In genomic region chr7:25753076-25753475, GRCm38 (mm10) we compare ENCODE assay signal across 8 mouse cellular contexts. TPM values are rescaled to one million over a fixed set of nuclear protein-coding genes. Genes with fewer than 3 reads are reported as not detected.
DNase-seq lines count a peak whose midpoint lies in the region; ATAC-seq and TF ChIP-seq lines count a peak whose summit lies in the region.

No protein-coding gene starts in this region.

- intact Hi-C loops in heart, postnatal 14 days (cut with DNase I) = loop anchor here (2.0 to 5.0 kb wide), 2 partner anchors 28 to 126 kb away; partner anchors contain the start of gene B3gnt8

- no peaks in the 10 kb centered on the region for H3K9me3 ChIP-seq in heart, embryonic 14.5 days (ENCODE audit: control insufficient read depth, low read length)
- no peaks in the 10 kb centered on the region for H3K9me3 ChIP-seq in ES-E14 (ENCODE audit: control insufficient read depth, insufficient read depth, low read depth, low read length)
- no peaks in the 10 kb centered on the region for H3K9me3 ChIP-seq in forebrain, embryonic 16.5 days (ENCODE audit: control insufficient read depth, low read length)
- H3K9me3 ChIP-seq in midbrain, embryonic 10.5 days (replicated peaks) = no peaks in the 10 kb centered on the region

- H3K27ac ChIP-seq in heart, embryonic 14.5 days (replicated peaks in 1 of 2; ENCODE audit: control insufficient read depth in 1 of 2, insufficient read depth in 1 of 2, low read depth in 2 of 2, low read length in 2 of 2) = peak overlapping the region in 1 of 2 experiments; percentile 96; a peak in 1 of 4 replicates
- no peak overlapping the region for H3K27ac ChIP-seq in ES-E14 (ENCODE audit: insufficient read depth, low read depth, low read length, poor library complexity, severe bottlenecking)
- H3K27ac ChIP-seq in forebrain, embryonic 16.5 days (ENCODE audit: low read length) = no peak overlapping the region
- peak overlapping the region; percentile 99 for H3K27ac ChIP-seq in midbrain, embryonic 10.5 days (replicated peaks)

- H3K9ac ChIP-seq in heart, embryonic 14.5 days (ENCODE audit: low read length) = peak overlapping the region; percentile 98
- peak overlapping the region; percentile 100 for H3K9ac ChIP-seq in ES-E14 (ENCODE audit: insufficient read depth, low read depth, low read length, poor library complexity, severe bottlenecking)
- peak overlapping the region; percentile 98 for H3K9ac ChIP-seq in forebrain, embryonic 16.5 days (replicated peaks; ENCODE audit: low read depth, low read length)

- H3K27me3 ChIP-seq in heart, embryonic 14.5 days (ENCODE audit: control insufficient read depth, insufficient read depth, low read length) = no peaks in the 10 kb centered on the region
- H3K27me3 ChIP-seq in forebrain, embryonic 16.5 days (replicated peaks; ENCODE audit: control insufficient read depth, insufficient read depth, low read length) = no peaks in the 10 kb centered on the region
- no peaks in the 10 kb centered on the region for H3K27me3 ChIP-seq in midbrain, embryonic 10.5 days (ENCODE audit: low read depth, poor library complexity, severe bottlenecking)

- in situ Hi-C loops in ES-E14 (cut with MboI; ENCODE audit: low sequenced_read_pairs in 2 of 2, unreplicated experiment in 2 of 2) = loop anchor here in 1 of 2 experiments (10.0 kb wide), 1 partner anchor 52 kb away; no protein-coding TSS in a partner anchor

- no peak for ATAC-seq in heart, embryonic 14.5 days (ENCODE audit: insufficient number of reproducible peaks, insufficient read depth, low FRiP score, low read depth)
- ATAC-seq in forebrain, embryonic 16.5 days = no peak

- H3K4me1 ChIP-seq in heart, embryonic 14.5 days (ENCODE audit: control insufficient read depth in 2 of 2, insufficient read depth in 2 of 2, low read length in 2 of 2) = peaks cover 4 to 23% of the 10 kb centered on the region in 2 experiments; a peak in 3 of 4 replicates
- H3K4me1 ChIP-seq in ES-E14 (ENCODE audit: control insufficient read depth in 2 of 2, insufficient read depth in 2 of 2, low read length in 2 of 2, poor library complexity in 1 of 2) = peaks cover 2 to 4% of the 10 kb centered on the region in 2 experiments; a peak in 1 of 4 replicates
- H3K4me1 ChIP-seq in forebrain, embryonic 16.5 days (replicated peaks; ENCODE audit: control insufficient read depth, insufficient read depth, low read length) = peaks cover 25% of the 10 kb centered on the region
- H3K4me1 ChIP-seq in midbrain, embryonic 10.5 days = peaks cover 21% of the 10 kb centered on the region

- H3K36me3 ChIP-seq in heart, embryonic 14.5 days (ENCODE audit: control insufficient read depth, insufficient read depth, low read length) = peaks cover 44% of the 10 kb centered on the region
- H3K36me3 ChIP-seq in ES-E14 (ENCODE audit: control insufficient read depth, insufficient read depth, low read length, poor library complexity, severe bottlenecking) = peaks cover 21% of the 10 kb centered on the region
- peaks cover 18% of the 10 kb centered on the region for H3K36me3 ChIP-seq in forebrain, embryonic 16.5 days (ENCODE audit: control insufficient read depth, insufficient read depth)
- H3K36me3 ChIP-seq in midbrain, embryonic 10.5 days = peaks cover 46% of the 10 kb centered on the region

- H3K4me3 ChIP-seq in heart, embryonic 14.5 days (ENCODE audit: control insufficient read depth in 1 of 2, insufficient read depth in 1 of 2, low read depth in 1 of 2, low read length in 2 of 2) = peak overlapping the region; percentile 89 to 93; a peak in 3 of 4 replicates
- H3K4me3 ChIP-seq in ES-E14 (ENCODE audit: insufficient read depth in 1 of 2, low read depth in 1 of 2, low read length in 2 of 2, poor library complexity in 1 of 2, severe bottlenecking in 1 of 2) = peak overlapping the region; percentile 95 to 97
- peak overlapping the region; percentile 97 for H3K4me3 ChIP-seq in forebrain, embryonic 16.5 days (replicated peaks; ENCODE audit: low read length)
- peak overlapping the region; percentile 99 for H3K4me3 ChIP-seq in midbrain, embryonic 10.5 days

- no peak for DNase-seq in heart, postnatal 14 days
- DNase-seq in ES-E14 (ENCODE audit: low read depth, low spot score) = no peak
- no peak for DNase-seq in midbrain, embryonic 10.5 days (ENCODE audit: low spot score)
- no peak for DNase-seq in urinary bladder, postnatal 36 days (ENCODE audit: low spot score in 2 of 2)
- DNase-seq in urinary bladder, postnatal 4 days (ENCODE audit: low spot score in 2 of 2) = no peak
- DNase-seq in adrenal gland, adult (ENCODE audit: inconsistent age in 2 of 2, low spot score in 1 of 2) = no peak

- H3K4me2 ChIP-seq in heart, embryonic 14.5 days (ENCODE audit: low read length) = peak overlapping the region; percentile 98
- peak overlapping the region; percentile 96 for H3K4me2 ChIP-seq in forebrain, embryonic 16.5 days (ENCODE audit: low read length)

TF ChIP-seq in ES-E14, 5 proteins besides CTCF, POLR2A, EP300 and RAD21:
- no peak for TF ChIP-seq ZNF384 (IDR thresholded peaks at IDR 0.05; ENCODE audit: low read depth, low read length)
- no peak for TF ChIP-seq CHD2 (IDR thresholded peaks at IDR 0.05; ENCODE audit: low read depth, low read length)
- no peak for TF ChIP-seq MAFK (IDR thresholded peaks at IDR 0.05; ENCODE audit: insufficient read depth, low read depth, low read length)
- no peak for TF ChIP-seq HCFC1 (IDR thresholded peaks at IDR 0.05; ENCODE audit: borderline replicate concordance, insufficient read depth, low read length)

RNA-seq across cellular contexts. Expression of gene Hnrnpul1, which starts 1.5 kb away (rescaled TPM):
- 47.2 and 50.9 TPM in 2 replicates for polyA plus RNA-seq in heart, embryonic 14.5 days (2014; fragmentation: Nextera tagmentation; extraction: Ambion mirVana)
- total RNA-seq in heart, postnatal 14 days (2021) = 10 to 100 TPM; 88.8 to 89.0 TPM
- 67.1 and 69.0 TPM in 2 replicates for total RNA-seq in ES-E14 (2012; rRNA removed)
- polyA plus RNA-seq in forebrain, embryonic 16.5 days (2015; fragmentation: Nextera tagmentation; extraction: Ambion mirVana) = 44.2 and 46.6 TPM in 2 replicates
- 55.2 and 61.8 TPM in 2 replicates for polyA plus RNA-seq in midbrain, embryonic 10.5 days (2016; fragmentation: Nextera tagmentation; extraction: Ambion mirVana)

RNA-seq across cellular contexts. Expression of gene Ccdc97, which starts 34.2 kb away (rescaled TPM):
- polyA plus RNA-seq in heart, embryonic 14.5 days (2014; fragmentation: Nextera tagmentation; extraction: Ambion mirVana) = 23.4 and 24.5 TPM in 2 replicates
- 10 to 100 TPM; 47.0 to 50.7 TPM for total RNA-seq in heart, postnatal 14 days (2021)
- 20.3 and 21.7 TPM in 2 replicates for total RNA-seq in ES-E14 (2012; rRNA removed)
- polyA plus RNA-seq in forebrain, embryonic 16.5 days (2015; fragmentation: Nextera tagmentation; extraction: Ambion mirVana) = 29.5 and 33.7 TPM in 2 replicates
- polyA plus RNA-seq in midbrain, embryonic 10.5 days (2016; fragmentation: Nextera tagmentation; extraction: Ambion mirVana) = 30.1 and 33.3 TPM in 2 replicates

RNA-seq across cellular contexts. Expression of gene Axl, which starts 35.4 kb away (rescaled TPM):
- polyA plus RNA-seq in heart, embryonic 14.5 days (2014; fragmentation: Nextera tagmentation; extraction: Ambion mirVana) = 38.9 and 42.1 TPM in 2 replicates
- total RNA-seq in heart, postnatal 14 days (2021) = 100 to 1,000 TPM in 1 of 2 experiments, 10 to 100 TPM in 1; 94.3 to 122 TPM
- 27.1 and 56.5 TPM in 2 replicates for total RNA-seq in ES-E14 (2012; rRNA removed)
- 14.6 and 15.9 TPM in 2 replicates for polyA plus RNA-seq in forebrain, embryonic 16.5 days (2015; fragmentation: Nextera tagmentation; extraction: Ambion mirVana)
- 16.5 and 21.6 TPM in 2 replicates for polyA plus RNA-seq in midbrain, embryonic 10.5 days (2016; fragmentation: Nextera tagmentation; extraction: Ambion mirVana)
